Mouse (Mus musculus) cerebellum, postnatal 14 days (tissue): ENCODE measurements around the gene Nxn.
"Not testable (repeated sequence)": the region's sequence is repeated elsewhere in the genome, so short reads cannot be mapped to it uniquely, and the experiment has no call there.

Experiments
- DNase-seq, 2 experiments: peaks; one replicate each; pipeline ENCODE4 v3.0.0; 2021; ENCODE audit warnings: mixed read lengths in 2 of 2

The Nxn gene

GRCm38 (mm10) chr11:76255431-76256001 lies 143.4 kb downstream of the Nxn start:
- peak; percentile 88 for DNase-seq

GRCm38 (mm10) chr11:76253918-76254264 lies 145.0 kb downstream of the Nxn start:
- DNase-seq = no peak

- peak; percentile 94 to 95 for DNase-seq
These were observed 145.6 kb downstream of the Nxn start for GRCm38 (mm10) chr11:76253145-76253917.

GRCm38 (mm10) chr11:76252036-76252435 lies 146.9 kb downstream of the Nxn start:
- peak; percentile 75 to 76 for DNase-seq

GRCm38 (mm10) chr11:76247239-76247638 lies 151.7 kb downstream of the Nxn start:
- DNase-seq = no peak

- no peak for DNase-seq
These were observed 152.5 kb downstream of the Nxn start for GRCm38 (mm10) chr11:76246439-76246838.

GRCm38 (mm10) chr11:76243811-76244546 lies 155.0 kb downstream of the Nxn start:
- peak in 1 of 2 experiments; percentile 53 for DNase-seq

GRCm38 (mm10) chr11:76242901-76243810 lies 155.8 kb downstream of the Nxn start, which contains the start of the genes Mrm3 and Glod4:
Gene Mrm3 (plus strand): TSS chr11:76243715.
Gene Glod4 (minus strand): TSS chr11:76243725.
- peak; percentile 96 to 98 for DNase-seq

- no peak for DNase-seq
These were observed 159.2 kb downstream of the Nxn start for GRCm38 (mm10) chr11:76239750-76240149.

- DNase-seq = no peak
These were observed 162.8 kb downstream of the Nxn start for GRCm38 (mm10) chr11:76236136-76236535.

- DNase-seq = no peak
These were observed 173.9 kb downstream of the Nxn start for GRCm38 (mm10) chr11:76225051-76225450.

GRCm38 (mm10) chr11:76224631-76225030 lies 174.3 kb downstream of the Nxn start:
- no peak for DNase-seq

GRCm38 (mm10) chr11:76217390-76217800 lies 181.5 kb downstream of the Nxn start, which contains the start of the genes Dbil5 and Gemin4:
Gene Dbil5 (plus strand): TSS chr11:76217608.
Gene Gemin4 (minus strand): TSS chr11:76217664.
- peak; percentile 98 to 99 for DNase-seq

- peak; percentile 47 to 62 for DNase-seq
These were observed 182.1 kb downstream of the Nxn start for GRCm38 (mm10) chr11:76216681-76217389.

GRCm38 (mm10) chr11:76216049-76216540 lies 182.8 kb downstream of the Nxn start:
- no peak for DNase-seq

GRCm38 (mm10) chr11:76215011-76215410 lies 183.9 kb downstream of the Nxn start:
- DNase-seq = no peak

GRCm38 (mm10) chr11:76213841-76214240 lies 185.1 kb downstream of the Nxn start:
- DNase-seq = no peak

- not testable (repeated sequence) for DNase-seq
These were observed 187.3 kb downstream of the Nxn start for GRCm38 (mm10) chr11:76211595-76211994.

GRCm38 (mm10) chr11:76210228-76210985 lies 188.5 kb downstream of the Nxn start:
- DNase-seq = no peak
